Mouse (Mus musculus) kidney, embryonic 14.5 days (tissue): ENCODE measurements around the gene Prkag2. TPM values are rescaled to one million over a fixed set of nuclear protein-coding genes. Genes with fewer than 3 reads are reported as not detected.
A peak's percentile ranks its signal among the peaks of the same experiment; 100 is the strongest.

Experiments
- ATAC-seq: fragments of 200-750 bp; cut with Nextera tagmentation; 2 replicates; pipeline ENCODE4 v1.8.0; 2017; ENCODE audit warnings: moderate number of reproducible peaks, mild to moderate bottlenecking, moderate TSS enrichment, moderate library complexity; ENCODE audit not compliant: low FRiP score, low TSS enrichment
- H3K27ac ChIP-seq: fragments of 300-500 bp; sonication (generic); 2 replicates; pipeline ENCODE4 v1.5.1; 2014; ENCODE audit warnings: low read depth, mild to moderate bottlenecking, low read length, moderate library complexity, mixed read lengths
- H3K27me3 ChIP-seq: fragments of 300-500 bp; sonication (generic); 2 replicates; pipeline ENCODE4 v1.6.1; 2014; ENCODE audit warnings: mild to moderate bottlenecking, low read length; ENCODE audit not compliant: control insufficient read depth, insufficient read depth
- H3K36me3 ChIP-seq: fragments of 300-500 bp; sonication (generic); 2 replicates; pipeline ENCODE4 v1.6.1; 2014; ENCODE audit warnings: low read length, mixed read lengths; ENCODE audit not compliant: control insufficient read depth, insufficient read depth
- H3K4me1 ChIP-seq: fragments of 300-500 bp; sonication (generic); 2 replicates; pipeline ENCODE4 v1.6.1; 2014; ENCODE audit warnings: low read length, mixed read lengths; ENCODE audit not compliant: control insufficient read depth, insufficient read depth
- H3K4me2 ChIP-seq: fragments of 300-500 bp; sonication (generic); replicated peaks from 2 replicates; pipeline ENCODE4 v1.6.1; 2014; ENCODE audit warnings: low read depth, mild to moderate bottlenecking, low read length
- H3K4me3 ChIP-seq: fragments of 300-500 bp; sonication (generic); 2 replicates; pipeline ENCODE4 v1.5.1; 2014; ENCODE audit warnings: mild to moderate bottlenecking, low read length
- H3K9ac ChIP-seq: fragments of 300-500 bp; sonication (generic); 2 replicates; pipeline ENCODE4 v1.6.1; 2014; ENCODE audit warnings: low read depth, mild to moderate bottlenecking, low read length, moderate library complexity
- H3K9me3 ChIP-seq: fragments of 300-500 bp; sonication (generic); 2 replicates; pipeline ENCODE4 v1.6.1; 2016; ENCODE audit warnings: low read length; ENCODE audit not compliant: control insufficient read depth
- WGBS: fragments of 180-500 bp; shearing (Covaris S2); extraction: QIAGEN DNeasy Blood & Tissue Kit; methylation state at CpG from one replicate; pipeline ENCODE4 v1.1.7; 2014; 5-methylcytosine and 5-hydroxymethylcytosine counted together
- polyA plus RNA-seq: library from polyadenylated mRNA; unstranded; fragments of >200 nt; fragmentation: Nextera tagmentation; extraction: Ambion mirVana; gene quantifications from 2 replicates; pipeline ENCODE4 v1.2.1, GENCODE M21; 2014

The Prkag2 gene
- polyA plus RNA-seq, 1 experiment from 2014 or later, result 44.6 TPM

DNA sequence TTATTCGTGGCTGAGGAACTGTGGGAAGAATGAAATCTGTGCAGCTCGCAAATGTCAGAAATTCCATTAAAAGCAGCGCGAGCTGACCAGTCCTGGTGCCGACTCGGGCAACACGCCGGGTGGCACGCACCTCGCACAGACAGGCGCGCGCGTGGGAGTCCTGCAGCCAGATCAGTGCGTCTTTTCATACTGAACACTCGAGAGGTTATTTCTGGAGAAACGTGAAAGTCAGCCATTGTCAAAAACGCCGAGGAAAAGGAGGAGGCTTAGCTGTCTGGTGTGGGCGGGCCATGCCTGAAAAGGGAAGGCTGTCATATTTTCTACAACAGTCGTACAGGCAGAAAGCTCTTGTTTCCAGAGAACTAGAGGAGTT, 257.4 kb downstream of the Prkag2 start:
- Histone ChIP-seq H3K27ac (peak overlapping the region; percentile 100), H3K4me2 (peak overlapping the region; percentile 83), H3K9me3 (no peaks in the 10 kb centered on the region), H3K4me3 (peak overlapping the region; percentile 84), H3K36me3 (no peaks in the 10 kb centered on the region), H3K27me3 (no peaks in the 10 kb centered on the region), H3K9ac (peak overlapping the region; percentile 55; the same call in 1 of the 2 replicates), H3K4me1 (peaks cover 20% of the 10 kb centered on the region)
- WGBS, result 2% methylated on average over 21 of the region's 21 CpGs
- ATAC-seq, result no peak; the same call in 1 of the 2 replicates

DNA sequence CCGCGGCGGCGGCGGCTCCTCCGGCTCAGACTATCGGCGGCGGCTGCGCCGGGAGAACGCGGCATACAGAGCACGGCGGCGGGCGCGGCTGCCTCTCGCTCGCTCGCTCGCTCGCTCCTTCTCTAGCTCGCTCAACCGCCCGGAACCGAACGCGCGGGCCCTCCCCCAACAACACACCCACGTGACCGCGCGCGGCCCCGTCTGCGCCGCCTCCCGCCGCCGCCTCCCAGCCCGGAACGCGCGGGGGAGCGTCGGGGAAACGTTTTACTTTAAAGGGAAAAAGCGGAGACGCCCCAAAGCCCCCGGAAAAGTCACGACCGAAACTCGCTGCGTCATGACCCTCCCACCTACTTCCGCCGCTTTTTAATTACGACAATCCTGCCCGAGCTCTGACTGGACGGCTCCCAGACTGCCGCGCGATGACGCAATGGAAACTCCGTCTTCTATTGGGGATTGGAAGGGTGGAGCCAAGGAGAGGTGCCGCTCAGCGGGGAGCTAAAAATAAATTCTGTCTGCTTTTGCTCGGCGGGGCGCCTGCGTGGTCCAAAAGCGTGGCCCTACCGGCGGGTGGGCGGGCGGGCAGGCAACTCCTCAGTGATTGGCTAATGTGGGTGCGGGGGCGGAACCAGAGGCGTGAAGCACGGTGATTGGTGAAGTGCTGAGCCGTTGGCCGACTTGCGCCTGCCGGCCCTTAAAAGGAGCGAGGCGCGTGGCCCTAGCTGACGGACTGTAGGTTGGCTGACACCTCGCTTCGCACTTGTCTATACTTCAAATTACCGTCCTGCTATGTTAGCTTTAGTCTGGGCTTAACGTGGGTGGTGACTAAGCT, 258.0 kb downstream of the Prkag2 start, which contains the start of gene Rheb:
Rheb (minus strand) TSS at position 351 of the 829 bp plus-strand sequence.
- peak; percentile 98 for ATAC-seq
- H3K4me1 ChIP-seq, result peaks cover 21% of the 10 kb centered on the region
- peak within 1 kb of the TSS; percentile 100 for H3K27ac ChIP-seq
- H3K4me3 ChIP-seq, result peak within 1 kb of the TSS; percentile 84
- no peaks in the 10 kb centered on the region for H3K9me3 ChIP-seq
- no peaks in the 10 kb centered on the region for H3K27me3 ChIP-seq
- peak within 1 kb of the TSS; percentile 93 for H3K9ac ChIP-seq
- H3K4me2 ChIP-seq, result peak within 1 kb of the TSS; percentile 83
- no peaks in the 10 kb centered on the region for H3K36me3 ChIP-seq
- under 1% methylated on average over 89 of the region's 92 CpGs for WGBS

DNA sequence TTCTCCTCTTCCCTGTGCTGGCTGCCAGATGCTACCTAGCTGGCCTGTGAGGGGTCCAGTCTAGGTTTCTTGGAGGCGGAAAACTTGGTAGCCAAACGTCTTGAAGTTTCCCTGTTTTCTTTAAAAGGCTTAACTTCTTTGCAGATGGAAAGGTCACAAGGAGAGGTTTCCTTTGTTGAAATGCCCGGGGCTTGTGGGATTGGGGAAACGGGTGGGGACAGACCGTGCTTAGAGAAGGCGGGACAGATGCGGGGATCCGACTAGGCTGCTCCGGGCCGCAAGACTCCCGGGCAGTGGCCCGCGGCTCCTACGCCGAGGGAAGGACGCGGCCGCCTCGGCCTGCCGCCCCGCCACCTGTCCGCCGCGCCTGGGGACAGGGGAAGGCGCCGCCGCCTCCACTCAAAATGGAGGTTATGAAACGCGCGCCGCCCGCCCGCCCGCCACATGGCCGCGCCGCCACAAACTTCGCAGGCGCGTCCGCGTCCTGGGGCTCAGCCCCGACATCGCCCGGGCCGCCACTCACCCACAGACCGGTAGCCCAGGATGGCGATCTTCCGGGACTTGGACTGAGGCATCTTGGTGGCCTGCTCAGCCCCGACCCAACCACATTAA, 258.7 kb downstream of the Prkag2 start:
- 0% methylated on average over 26 of the region's 50 CpGs for WGBS
- Histone ChIP-seq H3K4me3 (peak overlapping the region; percentile 84), H3K36me3 (no peaks in the 10 kb centered on the region), H3K4me2 (peak overlapping the region; percentile 76), H3K9ac (peak overlapping the region; percentile 93), H3K9me3 (no peaks in the 10 kb centered on the region), H3K4me1 (peaks cover 21% of the 10 kb centered on the region), H3K27me3 (no peaks in the 10 kb centered on the region), H3K27ac (peak overlapping the region; percentile 100)
- ATAC-seq, result no peak; the same call in 1 of the 2 replicates

DNA sequence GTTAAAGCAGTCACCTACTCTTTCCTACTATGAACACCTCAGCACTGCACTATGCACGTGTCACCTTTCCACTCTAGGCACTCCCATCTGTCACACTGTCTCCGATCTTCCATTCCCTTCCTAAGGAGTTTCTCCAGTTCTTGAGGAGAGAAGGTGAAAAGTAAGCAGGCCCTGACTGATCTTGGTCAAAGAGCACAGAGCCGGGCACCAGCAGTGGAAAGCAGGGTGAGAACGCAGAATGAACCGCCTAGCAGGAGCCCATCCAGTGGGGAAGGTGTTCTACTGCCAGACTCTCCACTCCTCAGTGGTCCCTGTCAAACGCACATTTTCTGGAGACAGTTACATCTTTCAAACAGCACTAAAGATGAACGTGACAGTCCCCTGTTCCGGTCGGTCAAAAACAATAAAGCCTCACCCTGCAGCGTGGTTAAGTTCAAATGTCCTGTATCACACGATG, 259.4 kb downstream of the Prkag2 start:
- ATAC-seq, result no peak
- Histone ChIP-seq H3K27me3 (no peaks in the 10 kb centered on the region), H3K4me2 (peak overlapping the region; percentile 76)

DNA sequence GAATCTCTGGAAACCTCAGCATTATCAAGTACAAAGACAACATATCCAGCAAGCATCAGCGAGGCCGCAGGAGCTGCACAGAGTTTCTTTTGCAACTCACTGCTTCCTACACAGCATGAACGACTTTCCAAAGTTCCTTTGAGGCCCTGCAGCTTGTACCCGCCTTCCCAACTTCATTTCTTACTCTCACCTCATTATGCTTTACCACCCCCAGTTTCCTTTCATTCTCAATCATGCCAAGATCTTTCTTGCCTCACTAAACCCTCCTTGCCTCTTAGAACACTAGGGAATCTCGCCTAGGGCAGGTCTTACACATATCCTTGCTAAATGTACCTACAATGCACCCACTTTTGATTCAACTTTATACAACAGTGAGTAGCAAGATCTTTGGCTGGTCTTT, 266.0 kb downstream of the Prkag2 start:
- no peak overlapping the region for H3K27ac ChIP-seq
- no peak for ATAC-seq
- 77% methylated on average over 5 of the region's 5 CpGs for WGBS

More for the DNA sequence above, 259.4 kb downstream of the Prkag2 start:
- H3K9me3 ChIP-seq, result no peaks in the 10 kb centered on the region
- WGBS, result 10% methylated on average over 11 of the region's 11 CpGs
- peak overlapping the region; percentile 93 for H3K9ac ChIP-seq
- no peaks in the 10 kb centered on the region for H3K36me3 ChIP-seq
- peaks cover 21% of the 10 kb centered on the region for H3K4me1 ChIP-seq
- peak overlapping the region; percentile 84 for H3K4me3 ChIP-seq
- H3K27ac ChIP-seq, result no peak overlapping the region

DNA sequence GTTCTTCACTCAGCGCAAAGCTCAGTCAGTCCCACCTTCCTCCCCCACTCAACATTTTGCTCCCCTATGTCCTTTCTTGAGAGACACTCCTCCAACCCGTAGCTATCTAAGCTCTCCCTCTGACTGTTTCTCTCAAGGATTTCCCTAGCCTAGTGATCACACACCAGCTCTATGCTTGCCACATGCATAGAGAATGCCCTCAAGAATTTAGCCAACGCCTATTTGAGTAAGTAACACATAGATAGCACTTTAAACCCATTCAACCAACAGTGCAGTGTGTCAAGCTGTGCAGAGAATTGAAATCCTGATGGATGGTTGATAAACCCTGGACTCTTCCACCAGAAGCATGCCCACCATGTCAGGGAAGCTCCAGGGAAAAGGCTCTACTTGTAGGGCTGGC, 268.5 kb downstream of the Prkag2 start:
- H3K9me3 ChIP-seq, result no peaks in the 10 kb centered on the region
- no peaks in the 10 kb centered on the region for H3K27me3 ChIP-seq
- ATAC-seq, result no peak
- no peak overlapping the region for H3K27ac ChIP-seq
- H3K4me3 ChIP-seq, result no peak overlapping the region
- H3K9ac ChIP-seq, result no peak overlapping the region
- H3K4me1 ChIP-seq, result 0 out of 2 replicates have a peak, but pooled peaks cover 4% of the 10 kb centered on the region
- H3K36me3 ChIP-seq, result no peaks in the 10 kb centered on the region
- WGBS, result 87% methylated on average over 3 of the region's 3 CpGs
- no peak overlapping the region for H3K4me2 ChIP-seq

More for the DNA sequence above, 266.0 kb downstream of the Prkag2 start:
- Histone ChIP-seq H3K4me1 (peaks cover 5% of the 10 kb centered on the region; the same call in 1 of the 2 replicates), H3K27me3 (no peaks in the 10 kb centered on the region), H3K4me2 (no peak overlapping the region), H3K36me3 (no peaks in the 10 kb centered on the region), H3K4me3 (no peak overlapping the region), H3K9ac (no peak overlapping the region), H3K9me3 (no peaks in the 10 kb centered on the region)

DNA sequence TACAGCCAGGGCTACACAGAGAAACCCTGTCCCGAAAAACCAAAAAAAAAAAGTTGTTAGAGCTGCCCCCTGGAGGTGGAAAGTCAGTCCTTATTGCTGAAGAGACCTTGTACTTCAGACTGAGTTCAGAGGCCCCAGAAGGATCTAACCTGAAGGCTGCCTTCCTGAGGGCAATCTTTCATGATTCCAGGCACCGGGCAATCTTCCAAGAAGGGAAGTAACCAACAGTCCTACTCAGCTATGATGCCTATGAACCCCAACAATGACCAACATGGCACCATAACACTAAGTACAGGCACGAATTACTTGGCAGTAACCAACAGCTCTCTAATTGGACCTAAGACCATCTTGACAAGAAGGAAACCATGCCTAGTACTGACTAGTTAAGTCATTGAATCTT, 272.0 kb downstream of the Prkag2 start:
- Histone ChIP-seq H3K4me1 (peaks cover 22% of the 10 kb centered on the region), H3K9ac (no peak overlapping the region), H3K9me3 (no peaks in the 10 kb centered on the region), H3K4me2 (no peak overlapping the region), H3K27ac (no peak overlapping the region), H3K27me3 (no peaks in the 10 kb centered on the region), H3K36me3 (no peaks in the 10 kb centered on the region), H3K4me3 (no peak overlapping the region)
- ATAC-seq, result no peak
- 91% methylated on average over 3 of the region's 3 CpGs for WGBS

DNA sequence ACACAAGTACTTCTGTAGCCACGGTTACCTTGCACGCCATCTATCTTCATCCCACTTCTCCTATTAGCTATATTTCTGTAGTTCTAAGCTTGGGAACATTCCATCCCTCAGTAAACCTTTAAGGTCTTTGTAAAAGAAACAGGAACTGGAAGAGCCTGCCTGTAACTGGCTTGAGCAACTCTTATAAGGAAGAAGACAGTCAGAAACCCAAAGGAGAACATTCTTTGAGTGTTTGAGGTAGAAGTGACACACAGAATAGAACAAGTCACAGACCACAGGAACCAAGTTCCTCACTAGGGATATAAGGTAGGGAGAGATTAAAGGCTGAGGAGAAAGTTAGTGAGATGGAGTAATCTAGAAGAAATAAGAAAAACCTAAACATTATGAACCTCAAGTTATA, 273.3 kb downstream of the Prkag2 start:
- H3K9me3 ChIP-seq, result no peaks in the 10 kb centered on the region

More for the DNA sequence above, 273.3 kb downstream of the Prkag2 start:
- no peaks in the 10 kb centered on the region for H3K36me3 ChIP-seq
- no peak overlapping the region for H3K4me3 ChIP-seq
- no peak overlapping the region for H3K4me2 ChIP-seq
- ATAC-seq, result no peak
- no peak overlapping the region for H3K9ac ChIP-seq
- H3K27ac ChIP-seq, result no peak overlapping the region
- H3K4me1 ChIP-seq, result peaks cover 23% of the 10 kb centered on the region
- H3K27me3 ChIP-seq, result no peaks in the 10 kb centered on the region
- WGBS, result 93% methylated on average over 2 of the region's 2 CpGs
